Mouse (Mus musculus) CH12.LX (cell line): ENCODE data around the gene Asic2.

Experiments used
- CHD1 ChIP-seq: IDR thresholded peaks from 2 replicates; pipeline ENCODE4 v1.6.1; 2012; ENCODE audit warnings: low read depth, low read length, improper control_type of control experiment, inconsistent platforms
- CTCF ChIP-seq, 2 experiments: IDR thresholded peaks in 1 of 2; conservative IDR thresholded peaks in 1 of 2; 2 replicates each; pipeline ENCODE4 v1.5.1; 2011 to 2012; ENCODE audit warnings: low read depth in 2 of 2, low read length in 2 of 2, improper control_type of control experiment in 1 of 2, inconsistent platforms in 1 of 2, mild to moderate bottlenecking in 1 of 2, moderate library complexity in 1 of 2
- EP300 ChIP-seq: IDR thresholded peaks from 2 replicates; pipeline ENCODE4 v1.6.1; 2011; ENCODE audit warnings: low read length, improper control_type of control experiment
- GABPA ChIP-seq: IDR thresholded peaks from 2 replicates; pipeline ENCODE4 v1.6.1; 2012; ENCODE audit warnings: low read depth, low read length, improper control_type of control experiment, inconsistent platforms; ENCODE audit not compliant: insufficient replicate concordance
- POLR2A ChIP-seq: IDR thresholded peaks from 2 replicates; pipeline ENCODE4 v1.6.1; 2011; ENCODE audit warnings: low read depth, mild to moderate bottlenecking, improper control_type of control experiment, low read length
- RAD21 ChIP-seq: IDR thresholded peaks from 2 replicates; pipeline ENCODE4 v1.6.1; 2011; ENCODE audit warnings: low read depth, mild to moderate bottlenecking, low read length, improper control_type of control experiment, moderate library complexity
- SIN3A ChIP-seq: IDR thresholded peaks from 2 replicates; pipeline ENCODE4 v1.6.1; 2012; ENCODE audit warnings: low read length, improper control_type of control experiment, inconsistent platforms
- ZC3H11A ChIP-seq: IDR thresholded peaks from 2 replicates; pipeline ENCODE4 v1.6.1; 2012; ENCODE audit warnings: low read depth, mild to moderate bottlenecking, inconsistent platforms, low read length, improper control_type of control experiment

GRCm38 (mm10) chr11:80913408-80914024, 1054.7 kb downstream of the Asic2 start:
- TF ChIP-seq CHD1: no peak
- TF ChIP-seq CTCF (conservative IDR thresholded peaks at IDR 0.05 in 1 of 2, IDR thresholded peaks at IDR 0.05 in 1 of 2; ENCODE audit: low read depth in 2 of 2, low read length in 2 of 2): no peak
- no peak for TF ChIP-seq EP300
- TF ChIP-seq GABPA: no peak
- TF ChIP-seq RAD21: no peak
- no peak for TF ChIP-seq SIN3A
- TF ChIP-seq POLR2A: no peak
- TF ChIP-seq ZC3H11A: no peak
